Mouse (Mus musculus): ENCODE results near the gene Kif17. TPM values are rescaled to one million over a fixed set of nuclear protein-coding genes. Genes with fewer than 3 reads are reported as not detected.

The Kif17 gene
- polyA plus RNA-seq, 2 experiments from 2014 or later = not detected

DNA sequence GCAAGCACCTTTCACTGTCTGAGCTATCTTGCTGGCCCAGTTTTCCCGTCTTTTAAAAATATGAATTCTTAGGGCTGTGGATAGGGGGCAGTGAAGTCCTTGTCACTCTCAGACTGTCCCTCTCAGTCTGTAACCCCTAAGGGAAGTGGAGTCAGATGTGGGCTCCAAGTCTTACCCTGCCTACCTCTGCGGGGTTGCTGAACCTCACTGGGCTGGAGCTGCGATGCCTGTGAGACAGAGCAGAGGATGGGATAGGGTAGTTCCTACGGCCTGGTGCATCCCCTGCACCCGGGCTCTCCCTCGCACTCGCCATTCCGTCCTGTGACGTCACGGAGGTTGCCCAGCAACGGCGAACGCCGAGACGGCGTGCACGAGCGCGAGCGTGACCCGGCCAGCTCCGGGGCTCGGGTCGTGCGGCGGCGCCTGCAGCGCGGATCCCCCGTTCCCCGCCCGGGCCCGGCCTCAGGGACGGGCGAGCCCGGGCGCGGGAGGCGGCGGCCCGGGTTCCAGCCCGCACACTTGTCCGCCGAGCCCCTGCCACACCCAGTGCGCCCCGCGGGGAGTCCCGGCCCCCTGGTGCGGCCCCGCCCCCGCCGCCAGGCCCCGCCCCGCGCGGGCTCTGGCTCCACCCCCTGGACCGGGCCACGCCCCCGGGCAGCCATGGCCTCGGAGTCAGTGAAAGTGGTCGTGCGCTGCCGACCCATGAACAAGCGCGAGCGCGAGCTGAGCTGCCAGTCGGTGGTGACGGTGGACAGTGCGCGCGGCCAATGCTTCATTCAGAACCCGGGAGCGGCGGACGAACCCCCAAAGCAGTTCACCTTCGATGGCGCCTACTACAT lies 11.8 kb downstream of the Kif17 start:
- ATAC-seq = peak; percentile 75

DNA sequence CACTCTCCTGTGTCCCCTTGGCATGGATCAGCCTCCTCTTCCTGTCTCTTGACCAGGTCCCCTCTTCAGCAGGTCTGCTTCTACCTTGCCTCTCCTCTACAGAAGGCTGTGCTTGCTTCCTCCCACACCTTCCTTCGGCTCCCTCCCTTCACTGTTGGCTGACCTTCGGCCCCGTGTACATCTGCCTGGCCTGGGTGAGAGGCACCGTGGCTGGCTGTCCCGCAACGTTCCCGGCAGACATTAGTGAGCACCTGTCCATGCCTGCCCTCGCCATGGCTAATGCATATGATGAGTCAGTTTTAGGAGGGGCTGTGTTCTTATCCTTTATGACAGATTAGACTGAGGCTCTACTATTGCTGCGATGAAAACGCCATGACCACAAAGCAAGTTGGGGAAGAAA lies 17.6 kb downstream of the Kif17 start:
- ATAC-seq = no peak

GRCm38 (mm10) chr4:138272011-138272997 lies 22.1 kb downstream of the Kif17 start:
- no peak for ATAC-seq

DNA sequence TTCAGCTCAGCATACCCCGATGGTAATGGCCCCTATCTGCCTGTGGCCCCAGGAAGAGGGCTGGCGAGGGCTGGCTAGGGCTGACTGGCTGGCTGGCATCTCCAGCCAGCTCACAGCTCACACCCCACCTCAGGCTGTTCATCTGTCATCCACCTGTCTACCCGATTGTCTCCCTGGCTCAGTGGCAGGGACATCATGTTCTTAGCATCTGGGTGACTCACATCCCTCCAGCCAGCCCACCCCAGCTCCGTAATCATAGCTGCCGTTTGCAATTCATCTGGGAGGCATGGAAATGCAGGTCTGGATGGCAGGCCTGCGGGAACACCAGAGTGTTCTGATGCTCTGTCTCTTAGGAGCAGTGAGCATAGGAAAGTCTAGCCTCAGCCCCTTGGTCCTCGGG lies 28.1 kb downstream of the Kif17 start:
- ATAC-seq = no peak

DNA sequence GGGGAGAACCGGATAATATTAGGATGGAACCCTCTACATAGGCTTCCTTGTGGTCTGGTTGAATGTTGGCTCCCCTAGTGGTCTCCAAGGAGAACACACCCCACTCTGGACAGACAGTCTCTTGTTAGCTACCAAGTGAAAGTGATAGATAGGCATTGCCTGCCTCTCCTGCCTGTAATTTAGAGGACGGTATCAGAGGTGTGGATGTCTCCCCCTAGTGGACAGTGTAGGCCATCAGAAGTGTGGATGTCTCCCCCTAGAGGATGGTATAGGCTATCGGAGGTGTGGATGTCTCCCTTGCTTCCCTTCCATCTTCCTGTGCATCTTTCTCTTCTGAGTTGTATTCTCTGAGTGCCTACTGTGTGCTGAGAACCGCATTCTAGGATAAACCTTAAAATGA lies 32.6 kb downstream of the Kif17 start:
- peak; percentile 86 for ATAC-seq

GRCm38 (mm10) chr4:138286411-138286810 lies 36.2 kb downstream of the Kif17 start:
- ATAC-seq = no peak

- no peak for ATAC-seq
Measured at GRCm38 (mm10) chr4:138288691-138289090, 38.5 kb downstream of the Kif17 start.

- no peak for ATAC-seq
Measured at GRCm38 (mm10) chr4:138292028-138292427, 41.8 kb downstream of the Kif17 start.

DNA sequence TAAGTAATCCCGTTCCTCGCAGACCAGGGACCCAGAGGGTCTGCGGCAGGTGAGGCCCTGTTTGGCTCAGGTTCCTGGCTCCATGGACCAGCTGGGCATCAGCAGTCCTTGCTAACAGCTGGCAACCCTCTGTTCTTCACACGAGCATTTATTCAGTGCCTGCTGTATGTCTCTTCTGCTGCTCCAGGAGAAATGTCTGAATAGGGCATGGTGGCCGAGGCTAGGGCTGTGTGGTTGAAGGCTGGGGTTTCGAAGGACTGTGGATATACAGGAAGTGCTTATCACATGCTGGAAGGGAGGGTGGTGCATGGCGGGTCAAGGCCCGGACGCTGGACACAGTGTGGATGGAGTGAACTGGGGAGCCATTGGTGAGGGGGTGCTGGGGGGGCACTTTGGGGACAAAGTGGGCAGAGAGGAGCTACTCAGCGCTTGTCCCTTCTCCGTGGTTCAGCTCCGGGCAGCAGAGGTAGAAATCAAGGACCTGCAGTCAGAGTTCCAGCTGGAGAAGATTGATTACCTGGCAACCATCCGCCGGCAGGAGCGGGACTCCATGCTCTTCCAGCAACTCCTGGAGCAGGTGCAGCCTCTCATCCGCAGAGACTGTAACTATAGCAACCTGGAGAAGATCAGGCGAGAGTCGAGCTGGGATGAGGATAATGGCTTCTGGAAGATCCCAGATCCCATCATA lies 43.2 kb downstream of the Kif17 start:
- no peak for ATAC-seq

DNA sequence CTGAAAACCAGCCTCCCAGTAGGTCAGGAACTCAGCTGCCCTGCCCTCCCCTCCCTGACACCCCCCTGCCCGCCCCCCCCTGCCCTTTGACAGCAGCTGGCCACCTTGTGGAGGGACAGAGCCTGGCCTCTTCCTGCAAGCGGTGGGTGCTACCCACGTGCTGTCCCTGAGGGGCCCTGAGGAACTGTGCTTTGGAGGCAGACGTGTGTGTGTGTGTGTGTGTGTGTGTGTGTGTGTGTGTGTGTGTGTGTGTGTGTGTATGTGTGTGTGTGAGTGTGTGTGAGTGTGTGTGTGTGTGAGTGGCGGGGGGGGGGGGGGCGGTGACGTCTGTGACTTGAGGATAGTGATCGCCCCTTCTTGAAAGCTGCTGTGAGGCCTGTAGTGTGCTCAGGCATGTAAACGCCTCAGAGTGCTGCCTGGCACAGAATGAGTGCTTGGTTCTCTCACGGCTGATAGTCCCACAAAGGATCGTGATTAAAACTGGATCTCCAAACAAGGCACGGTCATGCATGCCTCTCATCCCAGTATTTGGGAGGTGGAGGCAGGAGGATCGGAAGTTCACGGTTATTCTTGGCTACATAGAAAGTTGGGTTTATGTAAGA lies 43.8 kb downstream of the Kif17 start:
- ATAC-seq = no peak

DNA sequence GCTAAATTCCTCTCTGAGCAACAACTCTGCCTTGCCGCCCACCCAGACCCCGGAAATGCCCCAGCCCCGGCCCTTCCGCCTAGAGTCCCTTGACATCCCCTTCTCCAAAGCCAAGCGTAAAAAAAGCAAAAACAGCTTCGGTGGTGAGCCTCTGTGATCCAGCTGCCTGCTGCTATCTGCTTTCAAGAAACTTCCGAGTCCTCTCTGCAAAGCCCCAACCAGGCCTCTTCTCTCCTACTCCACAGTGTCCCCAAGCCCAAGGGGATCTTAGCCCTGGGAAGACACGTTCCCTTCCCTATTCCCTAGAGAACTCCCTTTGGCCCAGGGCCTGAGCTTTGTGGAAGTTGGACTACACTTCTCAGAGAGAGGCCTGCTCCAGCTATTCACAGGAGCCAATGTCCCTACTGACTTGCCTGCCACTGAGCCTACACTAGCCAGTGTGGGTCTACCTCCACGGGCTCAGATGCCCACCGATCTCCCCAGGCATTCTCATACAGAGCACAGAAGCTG lies 51.1 kb downstream of the Kif17 start:
- ATAC-seq = no peak

GRCm38 (mm10) chr4:138303011-138303410 lies 52.8 kb downstream of the Kif17 start:
- ATAC-seq = no peak

- no peak for ATAC-seq
Measured at GRCm38 (mm10) chr4:138303742-138304141, 53.5 kb downstream of the Kif17 start.

- peak; percentile 97 for ATAC-seq
Measured at GRCm38 (mm10) chr4:138304340-138305104, 54.3 kb downstream of the Kif17 start, which contains the start of gene Ddost. Gene Ddost, plus strand, starts transcription at chr4:138304730.

- no peak for ATAC-seq
Measured at GRCm38 (mm10) chr4:138307025-138307424, 56.8 kb downstream of the Kif17 start.

GRCm38 (mm10) chr4:138307739-138308138 lies 57.5 kb downstream of the Kif17 start:
- ATAC-seq = no peak

DNA sequence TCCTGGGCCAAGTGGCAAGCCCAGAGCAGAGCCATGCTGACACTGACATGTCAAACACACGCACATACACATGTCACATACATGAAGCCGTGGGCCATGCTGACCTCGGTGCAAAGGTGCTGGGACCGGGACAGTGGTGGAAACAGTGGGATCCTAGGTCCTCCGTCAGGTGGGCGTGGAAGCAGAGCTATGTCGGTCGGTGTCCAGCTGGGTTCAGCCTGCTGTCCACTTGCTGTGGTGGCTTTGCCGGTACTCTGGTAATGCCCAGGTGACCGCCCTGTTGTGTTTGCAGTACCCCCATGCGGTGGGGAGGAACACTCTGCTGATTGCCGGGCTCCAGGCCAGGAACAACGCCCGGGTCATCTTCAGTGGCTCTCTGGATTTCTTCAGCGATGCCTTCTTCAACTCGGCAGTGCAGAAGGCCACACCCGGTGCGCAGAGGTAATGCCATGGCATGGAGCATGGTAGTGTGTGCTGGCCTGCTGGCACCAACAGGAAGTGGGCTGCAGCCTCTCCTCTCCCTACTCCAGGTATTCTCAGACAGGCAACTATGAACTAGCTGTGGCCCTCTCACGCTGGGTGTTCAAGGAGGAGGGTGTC lies 60.2 kb downstream of the Kif17 start:
- ATAC-seq = no peak

DNA sequence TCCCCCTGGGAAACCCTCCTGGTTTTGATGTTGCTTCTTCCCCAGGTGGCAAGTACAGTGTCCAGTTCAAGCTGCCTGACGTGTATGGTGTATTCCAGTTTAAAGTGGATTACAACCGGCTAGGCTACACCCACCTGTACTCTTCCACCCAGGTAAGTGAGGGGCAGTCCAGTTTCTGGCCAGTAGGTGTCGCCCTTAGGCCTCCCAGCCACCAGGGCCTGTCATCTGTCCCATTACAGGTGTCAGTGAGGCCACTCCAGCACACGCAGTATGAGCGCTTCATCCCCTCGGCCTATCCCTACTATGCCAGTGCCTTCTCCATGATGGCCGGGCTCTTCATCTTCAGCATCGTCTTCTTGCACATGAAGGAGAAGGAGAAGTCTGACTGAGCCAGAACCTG lies 61.4 kb downstream of the Kif17 start:
- ATAC-seq = no peak

- no peak for ATAC-seq
Measured at GRCm38 (mm10) chr4:138312105-138312504, 61.9 kb downstream of the Kif17 start.

DNA sequence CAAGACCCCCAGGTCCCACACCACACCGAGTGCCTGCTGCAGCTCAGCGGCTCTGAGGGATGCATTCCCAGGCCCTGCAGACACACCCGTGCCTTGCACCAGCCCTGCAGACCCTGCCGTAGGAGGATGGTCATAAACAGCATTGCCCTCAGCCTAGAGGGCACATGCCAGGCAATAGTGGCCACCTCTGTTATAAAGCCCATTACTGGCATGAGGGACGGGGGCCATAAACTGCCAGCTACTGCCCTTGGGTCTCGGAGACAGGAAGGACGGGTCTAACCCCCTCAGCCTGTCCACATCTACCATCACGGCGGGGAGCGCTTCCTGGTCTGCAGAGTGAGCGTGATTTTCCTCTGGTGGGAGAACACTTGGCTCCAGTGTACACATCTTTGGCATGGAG lies 62.8 kb downstream of the Kif17 start:
- no peak for ATAC-seq

- ATAC-seq = no peak
Measured at GRCm38 (mm10) chr4:138313795-138314194, 63.6 kb downstream of the Kif17 start.

Data from activated CD4-positive, CD25-positive, alpha-beta regulatory T cell, adult 4 months (primary cell).